Mouse (Mus musculus): ENCODE results near the gene Rgl1. TPM values are rescaled to one million over a fixed set of nuclear protein-coding genes. Genes with fewer than 3 reads are reported as not detected.
A peak's percentile ranks its signal among the peaks of the same experiment; 100 is the strongest.

Gene Rgl1
- polyA plus RNA-seq, 2 experiments, result 5.4 to 8.6 TPM

DNA sequence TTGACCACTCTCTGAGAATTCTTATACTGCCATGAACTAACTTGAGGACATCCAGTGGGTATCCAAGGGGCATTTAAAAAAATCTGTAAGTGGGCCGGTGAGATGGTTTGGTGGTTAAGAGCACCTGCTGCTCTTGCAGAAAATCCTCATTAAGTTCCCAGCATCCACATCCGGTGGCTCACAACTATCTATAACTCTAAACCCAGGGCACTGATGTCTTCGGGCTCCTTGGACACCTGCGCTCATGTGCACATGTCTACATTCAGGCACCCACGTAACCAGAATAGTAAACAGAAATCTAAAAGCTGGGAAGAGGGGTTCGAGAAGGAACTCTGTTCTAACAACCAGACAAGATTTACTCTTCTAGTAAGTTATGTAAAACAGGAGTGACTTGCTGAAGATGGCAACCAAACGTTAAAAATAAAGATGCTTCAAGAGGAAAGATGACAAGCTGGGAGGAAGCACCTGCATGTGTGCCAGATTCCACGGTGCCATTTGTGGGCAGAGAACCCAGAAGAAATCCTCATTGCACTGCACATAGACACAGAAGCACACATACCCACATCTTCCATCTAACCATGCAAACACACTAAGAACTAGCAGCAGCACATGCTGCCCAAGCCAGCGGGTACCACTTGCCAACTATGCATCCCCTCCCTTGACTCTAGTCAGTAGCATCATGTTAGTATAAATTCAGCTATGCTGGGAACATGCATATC lies 172.2 kb downstream of the Rgl1 start:
- Histone ChIP-seq H3K4me2 (ENCODE audit: low read depth) (peak overlapping the region; percentile 78), H3K9ac (replicated peaks) (no peak overlapping the region), H3K4me3 (ENCODE audit: insufficient read depth in 1 of 2, low read depth in 2 of 2, low read length in 2 of 2) (no peak overlapping the region), H3K27me3 (ENCODE audit: control insufficient read depth, insufficient read depth, low read length) (no peaks in the 10 kb centered on the region), H3K9me3 (ENCODE audit: control insufficient read depth, low read length) (no peaks in the 10 kb centered on the region), H3K36me3 (replicated peaks; ENCODE audit: control insufficient read depth, insufficient read depth, low read depth) (no peaks in the 10 kb centered on the region), H3K4me1 (replicated peaks; ENCODE audit: control insufficient read depth in 2 of 2, insufficient read depth in 2 of 2, low read length in 1 of 2) (peaks cover 50% of the 10 kb centered on the region in 2 experiments), H3K27ac (peak overlapping the region; percentile 95)
- TF ChIP-seq EP300 (IDR thresholded peaks at IDR 0.05; ENCODE audit: low read depth) (no peak), CTCF (IDR thresholded peaks at IDR 0.05; ENCODE audit: low read depth) (no peak)
- DNase-seq (ENCODE audit: low read depth in 3 of 3, low spot score in 3 of 3) (no peak), ATAC-seq (ENCODE audit: insufficient read depth) (no peak)
- 69% methylated on average over 9 of the region's 9 CpGs for WGBS (ENCODE audit: insufficient replicate concordance)

DNA sequence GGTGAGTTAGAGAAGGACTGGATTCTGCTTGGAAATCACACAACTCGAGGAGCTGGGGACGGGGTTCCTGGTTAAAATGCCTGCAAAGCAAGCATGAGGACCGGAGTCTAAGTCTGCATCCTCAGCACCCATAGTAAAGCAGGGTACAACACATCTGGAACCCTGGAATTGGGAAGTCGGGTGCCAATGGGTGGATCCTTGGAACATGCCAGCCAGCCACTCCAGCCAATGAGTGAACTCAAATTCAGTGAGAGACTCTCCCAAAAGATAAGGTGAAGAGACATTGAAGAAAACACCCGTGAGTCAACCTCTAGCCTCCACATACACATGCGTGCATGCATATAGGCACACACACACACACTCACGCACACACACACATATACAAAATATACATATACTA lies 172.8 kb downstream of the Rgl1 start:
- Histone ChIP-seq H3K4me1 (replicated peaks; ENCODE audit: control insufficient read depth in 2 of 2, insufficient read depth in 2 of 2, low read length in 1 of 2) (peaks cover 48 to 50% of the 10 kb centered on the region in 2 experiments), H3K4me2 (ENCODE audit: low read depth) (peak overlapping the region; percentile 78), H3K4me3 (ENCODE audit: insufficient read depth in 1 of 2, low read depth in 2 of 2, low read length in 2 of 2) (peak overlapping the region in 1 of 2 experiments; percentile 28; a peak in 2 of 4 replicates), H3K27me3 (ENCODE audit: control insufficient read depth, insufficient read depth, low read length) (no peaks in the 10 kb centered on the region), H3K36me3 (replicated peaks; ENCODE audit: control insufficient read depth, insufficient read depth, low read depth) (no peaks in the 10 kb centered on the region), H3K27ac (peak overlapping the region; percentile 95), H3K9me3 (ENCODE audit: control insufficient read depth, low read length) (no peaks in the 10 kb centered on the region), H3K9ac (replicated peaks) (peak overlapping the region; percentile 44)
- WGBS (ENCODE audit: insufficient replicate concordance), result 65% methylated on average over 7 of the region's 7 CpGs
- DNase-seq (ENCODE audit: low read depth in 3 of 3, low spot score in 3 of 3), result peak; percentile 45 to 57 (median 55)
- ATAC-seq (ENCODE audit: insufficient read depth), result peak; percentile 54
- TF ChIP-seq EP300 (IDR thresholded peaks at IDR 0.05; ENCODE audit: low read depth) (no peak), CTCF (IDR thresholded peaks at IDR 0.05; ENCODE audit: low read depth) (no peak)

DNA sequence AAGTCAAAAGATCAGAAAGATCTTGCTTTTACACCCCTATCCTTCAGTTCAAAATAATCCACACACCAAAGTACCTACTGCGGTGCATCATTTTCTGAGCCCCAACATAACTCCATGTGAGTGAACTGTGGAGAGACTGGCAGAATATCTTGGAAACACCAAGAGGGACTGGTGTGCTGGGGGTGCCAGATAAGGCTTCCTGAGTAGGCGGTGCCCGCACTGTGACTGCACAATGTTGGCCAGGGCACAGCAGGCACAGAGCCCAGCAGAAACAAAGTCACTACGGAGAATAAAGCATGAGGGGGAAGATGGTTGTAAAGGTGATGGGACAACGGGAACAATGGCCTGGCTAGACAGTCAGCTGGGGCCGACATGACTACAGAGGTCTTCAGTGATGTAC lies 173.5 kb downstream of the Rgl1 start:
- peaks cover 46 to 50% of the 10 kb centered on the region in 2 experiments for H3K4me1 ChIP-seq (replicated peaks; ENCODE audit: control insufficient read depth in 2 of 2, insufficient read depth in 2 of 2, low read length in 1 of 2)
- ATAC-seq (ENCODE audit: insufficient read depth), result peak; percentile 98
- peak overlapping the region; percentile 44 for H3K4me3 ChIP-seq (ENCODE audit: insufficient read depth in 1 of 2, low read depth in 2 of 2, low read length in 2 of 2)

DNA sequence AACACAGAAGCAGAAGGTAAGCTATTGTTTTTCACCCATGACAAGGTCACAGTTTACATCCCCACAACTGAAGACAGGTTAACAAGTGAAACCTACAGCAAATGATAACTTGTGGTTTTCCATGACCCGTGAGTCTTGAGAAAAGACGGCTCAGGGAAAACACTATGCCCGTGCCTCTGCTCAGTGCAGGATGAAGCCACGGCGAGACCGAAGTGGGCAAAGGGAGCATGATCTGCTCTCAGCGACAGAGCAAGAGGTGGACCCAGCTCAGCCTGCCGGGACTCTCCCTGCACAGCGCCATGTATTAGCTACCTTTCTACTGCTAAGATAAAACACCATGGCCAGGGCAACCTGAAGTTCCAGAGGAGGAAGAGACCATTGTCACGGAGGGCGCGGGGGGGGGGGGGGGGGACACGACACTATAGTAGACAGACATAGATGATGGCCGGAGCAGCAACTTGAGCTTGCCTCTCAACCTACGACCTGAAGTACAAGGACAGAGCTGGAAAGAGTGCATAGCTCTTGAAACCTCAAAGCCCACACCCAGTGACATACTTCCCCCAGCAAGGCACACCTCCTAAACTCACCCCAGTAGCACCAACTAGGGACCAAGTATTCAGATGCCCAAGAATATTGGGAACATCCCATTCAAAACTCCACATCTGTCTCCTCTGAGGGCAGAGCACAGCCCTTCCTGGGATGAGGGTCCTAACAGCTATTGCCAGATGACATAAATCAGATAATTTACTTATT lies 174.2 kb downstream of the Rgl1 start:
- Histone ChIP-seq H3K27ac (peak overlapping the region; percentile 95), H3K27me3 (ENCODE audit: control insufficient read depth, insufficient read depth, low read length) (peaks cover 3% of the 10 kb centered on the region), H3K4me3 (ENCODE audit: insufficient read depth in 1 of 2, low read depth in 2 of 2, low read length in 2 of 2) (peak overlapping the region; percentile 37 to 44), H3K4me2 (ENCODE audit: low read depth) (peak overlapping the region; percentile 78), H3K9ac (replicated peaks) (peak overlapping the region; percentile 64), H3K9me3 (ENCODE audit: control insufficient read depth, low read length) (no peaks in the 10 kb centered on the region), H3K36me3 (replicated peaks; ENCODE audit: control insufficient read depth, insufficient read depth, low read depth) (no peaks in the 10 kb centered on the region), H3K4me1 (replicated peaks; ENCODE audit: control insufficient read depth in 2 of 2, insufficient read depth in 2 of 2, low read length in 1 of 2) (peaks cover 46 to 50% of the 10 kb centered on the region in 2 experiments)
- 64% methylated on average over 13 of the region's 15 CpGs for WGBS (ENCODE audit: insufficient replicate concordance)
- TF ChIP-seq CTCF (IDR thresholded peaks at IDR 0.05; ENCODE audit: low read depth), result no peak
- no peak; the same call in 1 of the 2 replicates for TF ChIP-seq EP300 (IDR thresholded peaks at IDR 0.05; ENCODE audit: low read depth)
- peak in 1 of 3 experiments; percentile 49 for DNase-seq (ENCODE audit: low read depth in 3 of 3, low spot score in 3 of 3)
- peak; percentile 82 for ATAC-seq (ENCODE audit: insufficient read depth)

More for the DNA sequence above, 173.5 kb downstream of the Rgl1 start:
- peak overlapping the region; percentile 95 for H3K27ac ChIP-seq
- peak overlapping the region; percentile 78 for H3K4me2 ChIP-seq (ENCODE audit: low read depth)
- DNase-seq (ENCODE audit: low read depth in 3 of 3, low spot score in 3 of 3), result peak; percentile 82 to 87 (median 83)
- no peaks in the 10 kb centered on the region for H3K27me3 ChIP-seq (ENCODE audit: control insufficient read depth, insufficient read depth, low read length)
- TF ChIP-seq CTCF (IDR thresholded peaks at IDR 0.05; ENCODE audit: low read depth), result no peak
- TF ChIP-seq EP300 (IDR thresholded peaks at IDR 0.05; ENCODE audit: low read depth), result peak; percentile 90
- 15% methylated on average over 6 of the region's 6 CpGs for whole genome bisulfite sequencing (ENCODE audit: insufficient replicate concordance)
- no peaks in the 10 kb centered on the region for H3K9me3 ChIP-seq (ENCODE audit: control insufficient read depth, low read length)
- no peaks in the 10 kb centered on the region for H3K36me3 ChIP-seq (replicated peaks; ENCODE audit: control insufficient read depth, insufficient read depth, low read depth)
- H3K9ac ChIP-seq (replicated peaks), result peak overlapping the region; percentile 64

DNA sequence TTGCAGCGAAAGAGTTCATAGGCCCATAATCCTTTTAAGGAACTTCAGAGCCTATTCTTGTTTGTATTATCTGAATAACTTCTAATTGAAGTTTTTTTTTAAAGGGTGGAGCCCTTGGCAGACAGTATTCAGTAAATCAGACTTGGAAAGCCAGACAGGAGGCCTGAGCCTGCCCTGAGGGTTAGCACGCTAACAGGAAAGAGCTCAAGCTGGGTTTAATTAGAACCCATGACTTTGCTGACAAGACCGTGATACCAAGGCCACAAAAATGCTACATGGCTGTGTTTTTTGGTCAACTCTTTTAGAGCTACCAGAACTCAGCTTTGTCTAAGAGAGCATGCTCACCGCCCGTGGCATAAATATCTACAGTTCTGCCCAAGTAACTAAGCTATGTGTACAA lies 175.8 kb downstream of the Rgl1 start:
- Histone ChIP-seq H3K36me3 (replicated peaks; ENCODE audit: control insufficient read depth, insufficient read depth, low read depth) (no peaks in the 10 kb centered on the region), H3K27ac (no peak overlapping the region), H3K4me3 (ENCODE audit: insufficient read depth in 1 of 2, low read depth in 2 of 2, low read length in 2 of 2) (no peak overlapping the region), H3K4me1 (replicated peaks; ENCODE audit: control insufficient read depth in 2 of 2, insufficient read depth in 2 of 2, low read length in 1 of 2) (peaks cover 45 to 46% of the 10 kb centered on the region in 2 experiments), H3K4me2 (ENCODE audit: low read depth) (no peak overlapping the region), H3K9ac (replicated peaks) (no peak overlapping the region), H3K9me3 (ENCODE audit: control insufficient read depth, low read length) (no peaks in the 10 kb centered on the region), H3K27me3 (ENCODE audit: control insufficient read depth, insufficient read depth, low read length) (peaks cover 16% of the 10 kb centered on the region)
- no peak for ATAC-seq (ENCODE audit: insufficient read depth)
- no peak for TF ChIP-seq EP300 (IDR thresholded peaks at IDR 0.05; ENCODE audit: low read depth)
- no peak for TF ChIP-seq CTCF (IDR thresholded peaks at IDR 0.05; ENCODE audit: low read depth)
- 82% methylated on average over 5 of the region's 5 CpGs for WGBS (ENCODE audit: insufficient replicate concordance)
- DNase-seq (ENCODE audit: low read depth in 3 of 3, low spot score in 3 of 3), result no peak
